Comparison of ENCODE assay signal across 8 mouse cellular contexts in the genomic region with DNA sequence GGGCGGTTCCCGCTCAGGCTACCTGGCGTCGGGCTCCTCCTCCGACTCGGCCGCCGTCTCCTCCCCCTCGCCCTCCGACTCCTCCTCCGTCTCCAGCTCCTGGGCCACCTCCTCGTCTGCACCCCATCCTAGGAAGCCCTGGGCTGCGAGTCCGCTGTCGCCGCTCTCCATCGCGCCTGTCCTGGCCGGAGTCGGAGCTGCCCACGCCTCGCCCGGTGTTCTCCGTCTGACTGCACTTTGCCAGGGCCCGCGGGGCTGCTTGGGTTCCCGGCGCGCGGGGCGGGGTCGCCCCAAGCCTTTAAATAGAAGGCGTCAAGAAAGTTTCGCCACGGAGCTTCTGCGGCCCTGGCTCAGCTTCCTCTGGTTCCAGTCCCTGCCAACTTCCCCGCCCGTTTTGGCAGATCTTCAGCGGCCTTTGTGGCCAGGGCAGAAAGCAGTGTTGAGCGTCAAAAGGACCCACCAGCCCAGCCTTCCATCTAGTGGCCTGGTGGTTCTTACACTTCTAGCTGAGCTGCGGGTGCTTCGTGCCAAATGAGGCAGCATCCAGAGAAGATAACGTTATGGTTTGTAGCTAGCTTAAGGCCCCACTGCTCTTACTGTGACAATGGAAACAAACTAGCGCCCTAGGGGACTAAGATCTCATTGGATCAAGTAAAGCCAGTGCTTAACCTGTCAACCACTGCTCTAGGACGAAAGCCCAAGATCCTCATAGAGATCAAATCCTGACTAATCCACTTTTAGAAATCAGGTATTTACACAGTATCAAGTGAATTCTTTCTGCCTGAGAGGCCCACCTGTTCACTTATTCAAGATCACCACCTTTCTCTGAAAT. TPM values are rescaled to one million over a fixed set of nuclear protein-coding genes. Genes with fewer than 3 reads are reported as not detected.
DNase-seq lines count a peak whose midpoint lies in the region; ATAC-seq and TF ChIP-seq lines count a peak whose summit lies in the region.

Gene Cmya5 (minus strand): TSS at position 389 of the 832 bp plus-strand sequence.

- WGBS in forebrain, embryonic 12.5 days: under 1% methylated on average over 41 of the region's 45 CpGs
- 3% methylated on average over 44 of the region's 45 CpGs for WGBS in heart, embryonic 15.5 days
- WGBS in liver, embryonic 11.5 days: 7% methylated on average over 44 of the region's 45 CpGs
- 1% methylated on average over 44 of the region's 45 CpGs for WGBS in stomach, embryonic 14.5 days

- peak within 1 kb of the TSS; percentile 90 for H3K4me2 ChIP-seq in forebrain, embryonic 12.5 days
- peak within 1 kb of the TSS; percentile 85 for H3K4me2 ChIP-seq in heart, embryonic 15.5 days
- peak within 1 kb of the TSS; percentile 85 for H3K4me2 ChIP-seq in liver, embryonic 11.5 days
- H3K4me2 ChIP-seq in myocyte (ENCODE audit: low read depth): no peak within 1 kb of the TSS
- H3K4me2 ChIP-seq in stomach, embryonic 14.5 days (replicated peaks; ENCODE audit: low read depth, low read length): peak within 1 kb of the TSS; percentile 91

- H3K27ac ChIP-seq in forebrain, embryonic 12.5 days: 0 out of 2 replicates have a peak within 1 kb of the TSS, but pooled peaks have one; percentile 32
- H3K27ac ChIP-seq in heart, embryonic 15.5 days: peak within 1 kb of the TSS; percentile 96
- no peak within 1 kb of the TSS for H3K27ac ChIP-seq in liver, embryonic 11.5 days (ENCODE audit: low read depth, low read length)
- peak within 1 kb of the TSS; percentile 80; the same call in 1 of the 2 replicates for H3K27ac ChIP-seq in stomach, embryonic 14.5 days (ENCODE audit: low read length)

- no peaks in the 10 kb centered on the region for H3K27me3 ChIP-seq in forebrain, embryonic 12.5 days
- H3K27me3 ChIP-seq in heart, embryonic 15.5 days: no peaks in the 10 kb centered on the region
- no peaks in the 10 kb centered on the region for H3K27me3 ChIP-seq in liver, embryonic 11.5 days (replicated peaks; ENCODE audit: control insufficient read depth, insufficient read depth, low read length)
- no peaks in the 10 kb centered on the region for H3K27me3 ChIP-seq in myocyte (ENCODE audit: control insufficient read depth, insufficient read depth, insufficient read length)
- H3K27me3 ChIP-seq in stomach, embryonic 14.5 days (ENCODE audit: control insufficient read depth, insufficient read depth, low read length): no peaks in the 10 kb centered on the region

- DNase-seq in CD4-positive helper T cell, adult 2 months (ENCODE audit: low read depth, low spot score): peak; percentile 39
- DNase-seq in cerebellum, adult 11 months: peak; percentile 68
- peak; percentile 94 for DNase-seq in kidney, postnatal 14 days
- DNase-seq in liver, embryonic 11.5 days (ENCODE audit: low spot score): peak; percentile 56

- H3K4me1 ChIP-seq in forebrain, embryonic 12.5 days: peaks cover 15% of the 10 kb centered on the region
- H3K4me1 ChIP-seq in heart, embryonic 15.5 days (replicated peaks): peaks cover 24% of the 10 kb centered on the region
- H3K4me1 ChIP-seq in liver, embryonic 11.5 days (replicated peaks; ENCODE audit: control insufficient read depth, insufficient read depth, low read length): no peaks in the 10 kb centered on the region; the same call in 1 of the 2 replicates
- H3K4me1 ChIP-seq in stomach, embryonic 14.5 days (ENCODE audit: control insufficient read depth, insufficient read depth, low read length): 0 out of 2 replicates have a peak, but pooled peaks cover 4% of the 10 kb centered on the region

- H3K79me2 ChIP-seq in myocyte (ENCODE audit: control insufficient read depth, insufficient read depth): no peaks in the 10 kb centered on the region

- peak within 1 kb of the TSS; percentile 59 for H3K9ac ChIP-seq in forebrain, embryonic 12.5 days
- H3K9ac ChIP-seq in heart, embryonic 15.5 days: peak within 1 kb of the TSS; percentile 75
- H3K9ac ChIP-seq in liver, embryonic 11.5 days (ENCODE audit: low read depth, low read length): peak within 1 kb of the TSS; percentile 38; the same call in 1 of the 2 replicates
- H3K9ac ChIP-seq in stomach, embryonic 14.5 days (replicated peaks; ENCODE audit: low read depth, low read length): peak within 1 kb of the TSS; percentile 48; the same call in 1 of the 2 replicates

- no peak within 1 kb of the TSS for H3ac ChIP-seq in myocyte (ENCODE audit: control insufficient read depth, insufficient read length)

- TF ChIP-seq POLR2A in myocyte (IDR thresholded peaks at IDR 0.05; ENCODE audit: insufficient read length, low read depth): peak; percentile 17

- peak within 1 kb of the TSS; percentile 41 for H3K4me3 ChIP-seq in forebrain, embryonic 12.5 days (replicated peaks)
- H3K4me3 ChIP-seq in heart, embryonic 15.5 days: peak within 1 kb of the TSS; percentile 70
- H3K4me3 ChIP-seq in liver, embryonic 11.5 days (ENCODE audit: low read depth, low read length): peak within 1 kb of the TSS; percentile 46
- H3K4me3 ChIP-seq in myocyte: no peak within 1 kb of the TSS
- peak within 1 kb of the TSS; percentile 50 for H3K4me3 ChIP-seq in stomach, embryonic 14.5 days (ENCODE audit: low read depth, low read length)

- ATAC-seq in forebrain, embryonic 12.5 days (ENCODE audit: low FRiP score): peak; percentile 86
- peak; percentile 91 for ATAC-seq in heart, embryonic 15.5 days (replicated peaks; ENCODE audit: insufficient number of reproducible peaks, insufficient read depth, low FRiP score, low read depth)
- peak; percentile 70 for ATAC-seq in liver, embryonic 11.5 days (replicated peaks; ENCODE audit: low FRiP score)
- ATAC-seq in stomach, embryonic 14.5 days (ENCODE audit: insufficient number of reproducible peaks, insufficient read depth, low FRiP score, low read depth): peak; percentile 90

- no peaks in the 10 kb centered on the region for H3K9me3 ChIP-seq in forebrain, embryonic 12.5 days
- no peaks in the 10 kb centered on the region for H3K9me3 ChIP-seq in heart, embryonic 15.5 days (replicated peaks)
- no peaks in the 10 kb centered on the region for H3K9me3 ChIP-seq in liver, embryonic 11.5 days (ENCODE audit: control insufficient read depth, low read length)
- H3K9me3 ChIP-seq in stomach, embryonic 14.5 days (ENCODE audit: control insufficient read depth, low read depth, low read length): no peaks in the 10 kb centered on the region

- H3K36me3 ChIP-seq in forebrain, embryonic 12.5 days (replicated peaks): peaks cover 11% of the 10 kb centered on the region
- H3K36me3 ChIP-seq in heart, embryonic 15.5 days: peaks cover 11% of the 10 kb centered on the region; the same call in 1 of the 2 replicates
- peaks cover 2% of the 10 kb centered on the region; the same call in 1 of the 2 replicates for H3K36me3 ChIP-seq in liver, embryonic 11.5 days (ENCODE audit: control insufficient read depth, insufficient read depth, low read length)
- peaks cover 5% of the 10 kb centered on the region for H3K36me3 ChIP-seq in myocyte (ENCODE audit: control insufficient read depth, insufficient read depth)
- H3K36me3 ChIP-seq in stomach, embryonic 14.5 days (ENCODE audit: control insufficient read depth, insufficient read depth, low read length): peaks cover 14% of the 10 kb centered on the region

TF ChIP-seq in myocyte, 11 proteins besides CTCF, POLR2A, EP300 and RAD21:
- no peak for TF ChIP-seq TCF3 (IDR thresholded peaks at IDR 0.05; ENCODE audit: insufficient read length, low read depth)
- TF ChIP-seq E2F4 (IDR thresholded peaks at IDR 0.05; ENCODE audit: insufficient read depth): no peak
- no peak for TF ChIP-seq MYOD1 (IDR thresholded peaks at IDR 0.05; ENCODE audit: control insufficient read depth in 1 of 3, insufficient read length in 2 of 3, low read depth in 2 of 3)
- TF ChIP-seq POLR2AphosphoS2 (IDR thresholded peaks at IDR 0.05; ENCODE audit: insufficient read length, low read depth): peak; percentile 34
- no peak for TF ChIP-seq TCF12 (IDR thresholded peaks at IDR 0.05; ENCODE audit: insufficient read depth, poor library complexity, severe bottlenecking)
- TF ChIP-seq SRF (IDR thresholded peaks at IDR 0.05; ENCODE audit: control insufficient read depth, insufficient read length, low read depth): no peak
- no peak for TF ChIP-seq REST (IDR thresholded peaks at IDR 0.05; ENCODE audit: insufficient read depth, insufficient read length)

RNA-seq across cellular contexts. Expression of gene Cmya5, which starts in this region (rescaled TPM):
- 0.04 and 0.05 TPM in 2 replicates for polyA plus RNA-seq in forebrain, embryonic 12.5 days (2016; fragmentation: Nextera tagmentation; extraction: Ambion mirVana)
- 5.6 and 5.7 TPM in 2 replicates for polyA plus RNA-seq in heart, embryonic 15.5 days (2015; fragmentation: Nextera tagmentation; extraction: Ambion mirVana)
- 0.04 and 0.12 TPM in 2 replicates for polyA plus RNA-seq in liver, embryonic 11.5 days (2014; fragmentation: Nextera tagmentation; extraction: Ambion mirVana)
- 0.04 TPM for polyA plus RNA-seq in myocyte (2012; fragmentation: generic; extraction: Trizol)
- polyA plus RNA-seq in stomach, embryonic 14.5 days (2014; fragmentation: Nextera tagmentation; extraction: Ambion mirVana): 0.32 and 0.41 TPM in 2 replicates

Comparison
In these comparisons a context has a peak if more than half of its experiments do, and no peak if none do; other contexts are left out.
1. Peak in ATAC-seq, H3K4me3 ChIP-seq, H3K27ac ChIP-seq, H3K9ac ChIP-seq and H3K4me2 ChIP-seq in forebrain, embryonic 12.5 days; RNA of the gene not detected or under 1 TPM.
2. Peak in DNase-seq, ATAC-seq, H3K4me3 ChIP-seq, H3K9ac ChIP-seq and H3K4me2 ChIP-seq in liver, embryonic 11.5 days; RNA of the gene not detected or under 1 TPM.
3. Peak in ATAC-seq, H3K4me3 ChIP-seq, H3K27ac ChIP-seq, H3K9ac ChIP-seq and H3K4me2 ChIP-seq in stomach, embryonic 14.5 days; RNA of the gene not detected or under 1 TPM.
4. DNase-seq: peak in every context shown above with its lines; median percentile 94 in kidney, postnatal 14 days; 68 in cerebellum, adult 11 months; 56 in liver, embryonic 11.5 days; 39 in CD4-positive helper T cell, adult 2 months.